Mouse (Mus musculus) stomach, postnatal 0 days (tissue): ENCODE measurements around the gene Vgf. TPM values are rescaled to one million over a fixed set of nuclear protein-coding genes. Genes with fewer than 3 reads are reported as not detected.
A peak's percentile ranks its signal among the peaks of the same experiment; 100 is the strongest.

Source experiments
- ATAC-seq: fragments of 200-750 bp; cut with Nextera tagmentation; 2 replicates; pipeline ENCODE4 v1.8.0; 2017; ENCODE audit not compliant: low FRiP score, low TSS enrichment
- DNase-seq: peaks from one replicate; pipeline ENCODE4 v3.0.0-alpha.2; 2016; ENCODE audit warnings: low spot score
- H3K27ac ChIP-seq: fragments of 300-500 bp; sonication (generic); replicated peaks from 2 replicates; pipeline ENCODE4 v1.5.1; 2014; ENCODE audit warnings: mild to moderate bottlenecking, control low read depth
- H3K27me3 ChIP-seq: fragments of 300-500 bp; sonication (generic); 2 replicates; pipeline ENCODE4 v1.6.1; 2014; ENCODE audit warnings: low read length; ENCODE audit not compliant: control insufficient read depth, insufficient read depth
- H3K36me3 ChIP-seq: fragments of 300-500 bp; sonication (generic); 2 replicates; pipeline ENCODE4 v1.6.1; 2014; ENCODE audit warnings: low read length, mixed read lengths; ENCODE audit not compliant: control insufficient read depth, insufficient read depth
- H3K4me1 ChIP-seq: fragments of 300-500 bp; sonication (generic); replicated peaks from 2 replicates; pipeline ENCODE4 v1.6.1; 2014; ENCODE audit warnings: antibody characterized with exemption; ENCODE audit not compliant: control insufficient read depth, insufficient read depth
- H3K4me2 ChIP-seq: fragments of 300-500 bp; sonication (generic); replicated peaks from 2 replicates; pipeline ENCODE4 v1.6.1; 2014; ENCODE audit warnings: low read depth, mild to moderate bottlenecking, control low read depth, moderate library complexity
- H3K4me3 ChIP-seq: fragments of 300-500 bp; sonication (generic); 2 replicates; pipeline ENCODE4 v1.5.1; 2014; ENCODE audit warnings: low read depth, low read length, control low read depth
- H3K9ac ChIP-seq: fragments of 300-500 bp; sonication (generic); 2 replicates; pipeline ENCODE4 v1.6.1; 2014; ENCODE audit warnings: mild to moderate bottlenecking, low read length, control low read depth, mixed read lengths
- H3K9me3 ChIP-seq: fragments of 300-500 bp; sonication (generic); 2 replicates; pipeline ENCODE4 v1.6.1; 2016; ENCODE audit warnings: low read length; ENCODE audit not compliant: control insufficient read depth
- CTCF ChIP-seq: IDR thresholded peaks from 2 replicates; pipeline ENCODE4 v1.5.1; 2016; ENCODE audit warnings: antibody characterized with exemption, low read depth, mild to moderate bottlenecking, moderate library complexity
- EP300 ChIP-seq: optimal IDR thresholded peaks from 2 replicates; pipeline ENCODE3; 2016; ENCODE audit warnings: antibody characterized with exemption
- WGBS: fragments of 180-500 bp; shearing (Covaris S2); extraction: QIAGEN DNeasy Blood & Tissue Kit; methylation state at CpG from one replicate; pipeline ENCODE4 v1.1.7; 2014; 5-methylcytosine and 5-hydroxymethylcytosine counted together
- polyA plus RNA-seq: library from polyadenylated mRNA; unstranded; fragments of >200 nt; fragmentation: Nextera tagmentation; extraction: Ambion mirVana; gene quantifications from 2 replicates; pipeline ENCODE4 v1.2.1, GENCODE M21; 2015

Gene Vgf
- polyA plus RNA-seq, 1 experiment from 2014 or later = 1.8 TPM

GRCm38 (mm10) chr5:137043997-137044396 is 17.8 kb downstream of the Vgf start:
- H3K9me3 ChIP-seq = no peaks in the 10 kb centered on the region
- no peak overlapping the region for H3K4me3 ChIP-seq
- no peak overlapping the region for H3K4me2 ChIP-seq
- H3K4me1 ChIP-seq = peaks cover 4% of the 10 kb centered on the region; the same call in 1 of the 2 replicates
- WGBS = 98% methylated on average over 7 of the region's 7 CpGs
- H3K27me3 ChIP-seq = no peaks in the 10 kb centered on the region
- H3K9ac ChIP-seq = no peak overlapping the region
- no peak for DNase-seq
- ATAC-seq = no peak
- TF ChIP-seq EP300 = no peak
- no peak for TF ChIP-seq CTCF
- peaks cover 13% of the 10 kb centered on the region; the same call in 1 of the 2 replicates for H3K36me3 ChIP-seq
- H3K27ac ChIP-seq = no peak overlapping the region

DNA sequence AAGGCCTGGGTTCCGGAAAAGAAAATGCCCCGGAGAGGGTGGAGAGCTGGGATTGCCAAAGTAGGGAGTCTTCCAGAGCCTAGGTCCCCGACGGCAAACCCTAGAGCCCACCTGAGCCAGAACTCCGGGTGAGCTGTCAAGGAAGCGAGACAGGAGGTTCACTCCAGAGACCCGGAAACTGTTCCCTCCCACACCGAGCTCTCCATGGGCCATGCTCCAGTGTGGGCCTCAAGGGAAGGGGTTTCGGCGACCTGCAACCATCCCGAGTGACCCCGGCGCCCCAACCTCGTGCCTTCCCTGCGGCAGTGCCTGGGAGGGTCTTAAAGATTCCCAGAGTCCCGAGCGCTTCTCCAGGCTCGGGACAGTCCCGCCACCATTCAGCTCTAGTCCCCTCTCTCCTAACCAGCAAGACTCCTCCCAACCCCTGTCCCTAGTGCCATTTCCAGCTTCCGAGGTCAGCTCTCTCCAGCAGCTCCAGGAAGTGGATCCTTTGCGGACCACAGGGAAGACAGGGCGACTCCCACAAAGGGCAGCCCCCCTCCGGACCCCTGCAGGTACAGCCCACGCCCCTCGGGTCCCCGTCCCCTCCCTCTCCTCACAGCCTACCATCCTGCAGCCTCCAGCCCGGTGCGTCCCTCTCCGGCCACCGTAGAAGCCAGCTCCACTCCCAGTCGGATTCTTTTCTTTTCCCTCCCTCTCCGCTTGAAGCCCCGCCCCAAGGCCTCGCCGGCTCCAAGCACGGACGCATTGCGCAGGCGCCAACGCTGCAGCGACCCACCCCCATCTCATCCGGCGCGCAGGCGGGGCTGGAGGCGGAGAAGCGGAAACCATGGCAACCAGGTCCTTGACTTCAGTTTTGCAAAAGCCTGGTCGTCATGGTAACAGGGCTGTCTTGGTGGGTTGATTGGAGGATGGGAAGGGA is 19.5 kb downstream of the Vgf start, which contains the start of gene Ap1s1:
Ap1s1 (minus strand) TSS at position 734 of the 922 bp plus-strand sequence.
- TF ChIP-seq EP300 = no peak
- Histone ChIP-seq H3K9ac (peak within 1 kb of the TSS; percentile 80), H3K36me3 (peaks cover 6% of the 10 kb centered on the region; the same call in 1 of the 2 replicates), H3K4me3 (peak within 1 kb of the TSS; percentile 66), H3K4me1 (peaks cover 4% of the 10 kb centered on the region; the same call in 1 of the 2 replicates), H3K27ac (peak within 1 kb of the TSS; percentile 79), H3K4me2 (peak within 1 kb of the TSS; percentile 83), H3K9me3 (no peaks in the 10 kb centered on the region), H3K27me3 (no peaks in the 10 kb centered on the region)
- WGBS = under 1% methylated on average over 48 of the region's 48 CpGs
- DNase-seq (peak; percentile 96), ATAC-seq (peak; percentile 93)

DNA sequence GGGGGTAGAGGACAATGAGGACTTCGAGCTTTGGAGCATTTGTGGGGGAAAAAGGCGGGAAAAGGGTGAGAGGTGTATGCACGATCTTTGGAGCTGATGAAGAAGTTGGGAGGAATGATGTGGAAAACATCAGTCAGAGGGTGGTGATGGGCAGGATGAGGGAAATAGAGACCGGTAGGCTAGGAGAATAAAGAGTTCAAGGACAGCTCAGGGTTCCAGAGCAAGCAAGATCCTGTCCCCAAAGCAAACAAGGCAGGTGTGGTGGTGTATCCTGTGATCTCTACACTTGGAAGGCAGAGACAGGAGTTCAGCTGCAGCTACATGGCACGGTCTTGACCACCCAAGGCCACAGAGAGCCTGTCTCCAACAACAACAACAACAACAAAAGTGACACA is 20.1 kb downstream of the Vgf start:
- H3K4me2 ChIP-seq = peak overlapping the region; percentile 83
- DNase-seq = no peak
- no peaks in the 10 kb centered on the region for H3K9me3 ChIP-seq
- peak overlapping the region; percentile 66 for H3K4me3 ChIP-seq
- H3K4me1 ChIP-seq = peaks cover 4% of the 10 kb centered on the region; the same call in 1 of the 2 replicates
- no peak for TF ChIP-seq CTCF
- TF ChIP-seq EP300 = no peak
- no peak overlapping the region for H3K27ac ChIP-seq
- WGBS = 21% methylated on average over 5 of the region's 5 CpGs
- no peaks in the 10 kb centered on the region for H3K27me3 ChIP-seq
- H3K36me3 ChIP-seq = peaks cover 5% of the 10 kb centered on the region; the same call in 1 of the 2 replicates
- H3K9ac ChIP-seq = no peak overlapping the region
- no peak; the same call in 1 of the 2 replicates for ATAC-seq

GRCm38 (mm10) chr5:137046991-137047390 is 20.8 kb downstream of the Vgf start:
- TF ChIP-seq EP300 = no peak
- no peak for TF ChIP-seq CTCF
- Histone ChIP-seq H3K9ac (no peak overlapping the region), H3K4me2 (no peak overlapping the region), H3K27ac (no peak overlapping the region), H3K9me3 (no peaks in the 10 kb centered on the region), H3K4me3 (no peak overlapping the region), H3K4me1 (peaks cover 4% of the 10 kb centered on the region; the same call in 1 of the 2 replicates), H3K36me3 (peaks cover 3% of the 10 kb centered on the region; the same call in 1 of the 2 replicates), H3K27me3 (no peaks in the 10 kb centered on the region)
- ATAC-seq (no peak), DNase-seq (no peak)

DNA sequence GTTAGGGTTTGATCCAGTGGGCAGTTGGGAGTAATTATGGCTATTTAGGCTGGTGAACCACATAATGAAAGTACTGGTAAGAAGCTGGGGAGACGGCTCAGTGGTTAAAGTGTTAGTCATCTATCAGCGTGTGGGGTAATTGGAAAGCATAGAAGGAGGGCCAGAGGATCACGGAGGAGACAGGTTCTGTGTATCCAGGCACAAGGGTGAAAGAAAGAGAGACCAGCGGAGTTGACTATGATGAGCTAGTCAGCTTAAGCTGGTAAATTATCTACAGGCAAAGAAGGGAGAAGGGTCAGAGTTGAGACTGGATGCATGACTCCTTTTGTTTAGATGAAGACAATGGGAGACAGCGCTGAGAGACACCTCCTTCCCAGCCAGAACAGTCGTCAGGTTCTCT is 24.9 kb downstream of the Vgf start:
- DNase-seq = no peak

More for the DNA sequence above, 24.9 kb downstream of the Vgf start:
- Histone ChIP-seq H3K27ac (no peak overlapping the region), H3K36me3 (no peaks in the 10 kb centered on the region), H3K4me1 (no peaks in the 10 kb centered on the region), H3K27me3 (no peaks in the 10 kb centered on the region), H3K4me2 (no peak overlapping the region), H3K9me3 (no peaks in the 10 kb centered on the region), H3K4me3 (no peak overlapping the region), H3K9ac (no peak overlapping the region)
- ATAC-seq = no peak
- TF ChIP-seq EP300 (no peak), CTCF (no peak)
- 46% methylated on average over 6 of the region's 6 CpGs for WGBS
